Mouse (Mus musculus) kidney, postnatal 0 days (tissue): ENCODE measurements around the gene Cyp2d26. TPM values are rescaled to one million over a fixed set of nuclear protein-coding genes. Genes with fewer than 3 reads are reported as not detected.

Experiments used
- ATAC-seq: fragments of 200-750 bp; cut with Nextera tagmentation; replicated peaks from 2 replicates; pipeline ENCODE4 v1.8.0; 2017; ENCODE audit warnings: low read depth, moderate number of reproducible peaks, moderate TSS enrichment, moderate library complexity; ENCODE audit not compliant: low FRiP score
- DNase-seq: peaks from one replicate; pipeline ENCODE4 v3.0.0-alpha.2; 2016; ENCODE audit warnings: low spot score
- H3K27ac ChIP-seq: fragments of 300-500 bp; sonication (generic); 2 replicates; pipeline ENCODE4 v1.5.1; 2014; ENCODE audit warnings: mild to moderate bottlenecking
- H3K27me3 ChIP-seq: fragments of 300-500 bp; sonication (generic); 2 replicates; pipeline ENCODE4 v1.6.1; 2014; ENCODE audit warnings: low read length, mixed read lengths; ENCODE audit not compliant: insufficient read depth
- H3K36me3 ChIP-seq: fragments of 300-500 bp; sonication (generic); 2 replicates; pipeline ENCODE4 v1.6.1; 2014; ENCODE audit warnings: low read length, mixed read lengths; ENCODE audit not compliant: insufficient read depth
- H3K4me1 ChIP-seq: fragments of 300-500 bp; sonication (generic); replicated peaks from 2 replicates; pipeline ENCODE4 v1.6.1; 2014; ENCODE audit warnings: antibody characterized with exemption, low read length, mixed read lengths; ENCODE audit not compliant: insufficient read depth
- H3K4me2 ChIP-seq: fragments of 300-500 bp; sonication (generic); 2 replicates; pipeline ENCODE4 v1.6.1; 2014; ENCODE audit warnings: mild to moderate bottlenecking, low read length, moderate library complexity, mixed read lengths
- H3K4me3 ChIP-seq: fragments of 300-500 bp; sonication (generic); replicated peaks from 2 replicates; pipeline ENCODE4 v1.5.1; 2014; ENCODE audit warnings: low read depth, low read length
- H3K9ac ChIP-seq: fragments of 300-500 bp; sonication (generic); 2 replicates; pipeline ENCODE4 v1.6.1; 2014; ENCODE audit warnings: low read depth, low read length
- H3K9me3 ChIP-seq: fragments of 300-500 bp; sonication (generic); replicated peaks from 2 replicates; pipeline ENCODE4 v1.6.1; 2016; ENCODE audit warnings: low read length, inconsistent platforms, mixed read lengths
- CTCF ChIP-seq: IDR thresholded peaks from 2 replicates; pipeline ENCODE4 v1.5.1; 2016; ENCODE audit warnings: antibody characterized with exemption, low read depth, mild to moderate bottlenecking, moderate library complexity
- WGBS: fragments of 180-500 bp; shearing (Covaris S2); extraction: QIAGEN DNeasy Blood & Tissue Kit; methylation state at CpG from one replicate; pipeline ENCODE4 v1.1.7; 2014; 5-methylcytosine and 5-hydroxymethylcytosine counted together
- polyA plus RNA-seq: library from polyadenylated mRNA; unstranded; fragments of >200 nt; fragmentation: Nextera tagmentation; extraction: Ambion mirVana; gene quantifications from 2 replicates; pipeline ENCODE4 v1.2.1, GENCODE M21; 2015

Cyp2d26 gene
- polyA plus RNA-seq, 1 experiment from 2014 or later: 55.2 TPM

- peak; percentile 83 for DNase-seq
- TF ChIP-seq CTCF: peak; percentile 94
- Histone ChIP-seq H3K27me3 (no peaks in the 10 kb centered on the region), H3K9me3 (no peaks in the 10 kb centered on the region), H3K27ac (no peak overlapping the region), H3K4me1 (no peaks in the 10 kb centered on the region), H3K36me3 (peaks cover 7% of the 10 kb centered on the region; the same call in 1 of the 2 replicates), H3K4me2 (no peak overlapping the region), H3K9ac (no peak overlapping the region), H3K4me3 (no peak overlapping the region)
- 67% methylated on average over 4 of the region's 4 CpGs for WGBS
- ATAC-seq: no peak
These were observed 20.7 kb upstream of the Cyp2d26 start for GRCm38 (mm10) chr15:82814806-82815205.

GRCm38 (mm10) chr15:82814321-82814720 lies 20.2 kb upstream of the Cyp2d26 start:
- Histone ChIP-seq H3K9me3 (no peaks in the 10 kb centered on the region), H3K36me3 (peaks cover 7% of the 10 kb centered on the region; the same call in 1 of the 2 replicates), H3K27ac (no peak overlapping the region), H3K9ac (no peak overlapping the region), H3K4me2 (no peak overlapping the region), H3K4me3 (no peak overlapping the region), H3K27me3 (no peaks in the 10 kb centered on the region), H3K4me1 (no peaks in the 10 kb centered on the region)
- ATAC-seq (no peak), DNase-seq (no peak)
- TF ChIP-seq CTCF: no peak
- WGBS: 79% methylated on average over 7 of the region's 7 CpGs

- H3K4me1 ChIP-seq: no peaks in the 10 kb centered on the region
- no peaks in the 10 kb centered on the region for H3K9me3 ChIP-seq
- no peak for ATAC-seq
- no peak overlapping the region for H3K9ac ChIP-seq
- H3K27ac ChIP-seq: no peak overlapping the region
- TF ChIP-seq CTCF: no peak
- WGBS: 94% methylated on average over 1 of the region's 1 CpGs
- H3K36me3 ChIP-seq: peaks cover 7% of the 10 kb centered on the region; the same call in 1 of the 2 replicates
- no peaks in the 10 kb centered on the region for H3K27me3 ChIP-seq
- no peak overlapping the region for H3K4me2 ChIP-seq
- DNase-seq: no peak
- H3K4me3 ChIP-seq: no peak overlapping the region
These were observed 16.5 kb upstream of the Cyp2d26 start for GRCm38 (mm10) chr15:82810556-82810955.

DNA sequence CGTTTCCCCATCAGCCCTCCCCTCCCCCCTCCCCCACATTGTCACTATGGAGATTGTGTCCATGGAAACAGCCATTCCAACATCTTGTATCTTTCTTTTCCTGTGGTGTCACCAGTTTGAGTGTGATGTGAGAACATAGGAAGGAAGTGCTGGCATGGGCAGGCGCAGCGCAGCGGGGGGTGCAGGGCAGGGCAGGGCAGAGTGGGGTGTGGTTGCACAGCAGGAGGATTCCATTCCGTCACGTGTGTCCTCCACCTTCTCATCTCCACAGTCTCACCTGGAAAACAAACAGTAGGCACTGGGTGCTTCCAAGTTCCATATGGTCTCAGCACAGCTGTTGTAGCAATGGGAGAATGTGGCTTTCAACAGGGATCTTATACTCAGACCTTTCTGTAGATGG lies 15.4 kb upstream of the Cyp2d26 start:
- no peak for DNase-seq
- Histone ChIP-seq H3K4me3 (no peak overlapping the region), H3K9me3 (no peaks in the 10 kb centered on the region), H3K27ac (no peak overlapping the region), H3K9ac (no peak overlapping the region), H3K27me3 (no peaks in the 10 kb centered on the region), H3K36me3 (peaks cover 7% of the 10 kb centered on the region; the same call in 1 of the 2 replicates), H3K4me2 (no peak overlapping the region), H3K4me1 (no peaks in the 10 kb centered on the region)
- no peak for ATAC-seq
- WGBS: 69% methylated on average over 6 of the region's 6 CpGs
- no peak for TF ChIP-seq CTCF

DNA sequence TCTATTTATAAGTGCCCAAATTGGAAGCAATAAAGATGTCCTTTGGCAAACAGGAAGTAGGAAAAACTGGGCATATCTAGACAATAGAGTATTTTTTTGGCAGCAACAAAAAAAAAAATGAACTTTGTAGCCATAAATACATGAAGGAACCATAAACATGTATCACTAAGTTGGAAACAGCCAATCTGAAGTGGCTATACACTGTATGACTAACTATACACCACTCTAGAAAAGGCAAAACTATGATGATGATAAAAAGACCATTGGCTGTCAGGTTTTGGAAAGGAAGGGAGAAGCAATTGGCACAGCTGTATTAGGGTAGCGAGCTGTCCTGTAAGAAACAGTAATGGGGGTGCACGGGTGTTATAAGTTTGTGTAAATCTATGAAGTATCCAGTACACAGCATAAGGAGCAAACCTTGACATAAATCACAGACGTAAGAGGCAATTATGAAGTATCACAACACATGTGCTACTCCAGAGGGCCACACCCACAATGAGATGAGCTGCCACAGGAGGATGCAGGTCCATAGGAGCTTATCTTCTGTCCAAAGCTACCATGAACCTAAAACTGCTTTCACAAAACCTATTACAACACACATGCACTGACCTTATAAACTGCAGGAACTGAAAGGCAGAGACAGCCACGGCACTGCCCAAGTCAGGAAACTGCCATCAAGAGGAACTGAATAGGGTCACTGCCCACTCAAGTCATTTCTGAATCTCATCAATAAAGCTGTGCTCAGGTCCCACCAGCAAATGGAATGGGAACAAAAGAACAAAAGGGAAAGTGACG lies 13.1 kb upstream of the Cyp2d26 start:
- Histone ChIP-seq H3K4me1 (no peaks in the 10 kb centered on the region), H3K9ac (no peak overlapping the region), H3K27ac (no peak overlapping the region), H3K9me3 (no peaks in the 10 kb centered on the region), H3K4me3 (no peak overlapping the region), H3K4me2 (no peak overlapping the region), H3K27me3 (no peaks in the 10 kb centered on the region), H3K36me3 (peaks cover 4% of the 10 kb centered on the region; the same call in 1 of the 2 replicates)
- 61% methylated on average over 5 of the region's 5 CpGs for WGBS
- no peak for TF ChIP-seq CTCF
- ATAC-seq: no peak
- DNase-seq: no peak

DNA sequence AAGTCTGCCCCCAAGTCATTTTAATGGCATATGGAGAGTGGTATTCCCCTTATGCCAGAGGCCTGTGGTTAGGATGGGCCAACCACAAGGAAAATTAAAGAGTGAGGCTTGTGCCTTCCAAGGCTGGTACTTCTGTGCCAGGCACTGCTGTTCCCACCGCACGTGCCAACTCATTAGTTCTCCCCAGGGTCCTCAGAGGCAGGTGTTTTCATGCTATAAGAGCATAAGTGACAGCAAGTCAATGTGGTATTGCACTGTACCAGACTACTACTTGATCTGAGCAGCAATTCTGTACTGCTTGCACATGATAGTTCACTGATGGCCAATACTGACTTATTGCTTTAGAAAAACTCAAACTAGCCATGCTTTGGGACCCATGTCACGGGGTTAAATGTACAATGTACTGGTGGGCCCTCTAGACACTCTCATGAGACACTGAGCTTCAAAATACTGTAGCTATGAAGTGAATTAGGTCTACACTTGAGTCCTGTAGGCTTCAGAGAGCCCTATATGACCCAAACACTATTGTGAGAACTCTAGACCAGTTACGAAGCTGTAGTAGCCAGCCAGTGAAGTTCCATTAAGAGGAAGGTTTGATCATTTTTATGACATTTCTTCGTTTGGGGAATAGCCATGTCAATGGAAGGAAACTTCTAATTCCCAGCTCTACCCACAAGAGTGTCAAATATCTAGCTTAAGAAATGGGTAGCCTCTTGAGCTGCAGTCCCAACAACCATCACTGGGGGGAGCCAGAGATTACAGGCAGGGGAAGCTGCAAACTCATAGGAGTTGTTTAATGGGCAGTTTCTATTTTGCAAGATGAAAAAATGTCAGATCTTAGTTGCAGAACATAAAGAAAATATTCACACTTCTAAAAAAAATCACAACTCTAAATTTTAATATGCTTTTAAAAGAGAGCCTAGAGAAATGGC lies 10.9 kb upstream of the Cyp2d26 start:
- TF ChIP-seq CTCF: peak; percentile 93
- H3K36me3 ChIP-seq: no peaks in the 10 kb centered on the region

More for the DNA sequence above, 10.9 kb upstream of the Cyp2d26 start:
- DNase-seq: peak; percentile 80
- H3K9ac ChIP-seq: no peak overlapping the region
- no peaks in the 10 kb centered on the region for H3K27me3 ChIP-seq
- no peak overlapping the region for H3K27ac ChIP-seq
- H3K9me3 ChIP-seq: no peaks in the 10 kb centered on the region
- no peaks in the 10 kb centered on the region for H3K4me1 ChIP-seq
- ATAC-seq: no peak
- 73% methylated on average over 5 of the region's 5 CpGs for WGBS
- H3K4me2 ChIP-seq: no peak overlapping the region
- no peak overlapping the region for H3K4me3 ChIP-seq
